Mouse (Mus musculus) cortical plate, adult 2 months (tissue): ENCODE measurements around the gene Mtfmt.

Experiments used
- CTCF ChIP-seq: fragments of 200-500 bp; IDR thresholded peaks from 2 replicates; pipeline ENCODE4 v1.5.1; 2011; ENCODE audit warnings: mild to moderate bottlenecking, control low read depth, low read length; ENCODE audit not compliant: insufficient read depth; ENCODE audit errors: extremely low read depth
- POLR2A ChIP-seq: fragments of 200-500 bp; IDR thresholded peaks from 2 replicates; pipeline ENCODE4 v1.6.1; 2011; ENCODE audit warnings: mild to moderate bottlenecking, low read length, control low read depth; ENCODE audit not compliant: insufficient read depth; ENCODE audit errors: extremely low read depth

- TF ChIP-seq POLR2A (no peak), CTCF (no peak)
Observed at GRCm38 (mm10) chr9:65391613-65391964, 44.0 kb upstream of the Mtfmt start, which contains the start of gene Kbtbd13.
